Mouse (Mus musculus) heart, embryonic 14.5 days (tissue): Measurements from ENCODE around the gene Reg3b. TPM values are rescaled to one million over a fixed set of nuclear protein-coding genes. Genes with fewer than 3 reads are reported as not detected.
"Not testable (repeated sequence)": the region's sequence is repeated elsewhere in the genome, so short reads cannot be mapped to it uniquely, and the experiment has no call there.

Experiments
- ATAC-seq: fragments of 200-750 bp; cut with Nextera tagmentation; 2 replicates; pipeline ENCODE4 v1.8.0; 2017; ENCODE audit warnings: low read depth, moderate TSS enrichment; ENCODE audit not compliant: insufficient number of reproducible peaks, insufficient read depth, low FRiP score
- H3K27ac ChIP-seq, 2 experiments: fragments of 200-500 bp in 1 of 2; fragments of 300-500 bp in 1 of 2; sonication (generic) in 1 of 2; replicated peaks in 1 of 2; 2 replicates each; pipeline ENCODE4 v1.5.1; 2012 to 2014; ENCODE audit warnings: low read depth in 2 of 2, low read length in 2 of 2, control low read depth in 1 of 2, mild to moderate bottlenecking in 1 of 2, mixed read lengths in 1 of 2; ENCODE audit not compliant: control insufficient read depth in 1 of 2, insufficient read depth in 1 of 2
- H3K27me3 ChIP-seq: fragments of 300-500 bp; sonication (generic); 2 replicates; pipeline ENCODE4 v1.6.1; 2014; ENCODE audit warnings: mild to moderate bottlenecking, low read length, control low read depth; ENCODE audit not compliant: control insufficient read depth, insufficient read depth
- H3K36me3 ChIP-seq: fragments of 300-500 bp; sonication (generic); 2 replicates; pipeline ENCODE4 v1.6.1; 2014; ENCODE audit warnings: mild to moderate bottlenecking, control low read depth, low read length, mixed read lengths; ENCODE audit not compliant: control insufficient read depth, insufficient read depth
- H3K4me1 ChIP-seq, 2 experiments: fragments of 200-500 bp in 1 of 2; fragments of 300-500 bp in 1 of 2; sonication (generic) in 1 of 2; 2 replicates each; pipeline ENCODE4 v1.6.1; 2012 to 2014; ENCODE audit warnings: low read length in 2 of 2, control low read depth in 1 of 2, mixed read lengths in 1 of 2; ENCODE audit not compliant: control insufficient read depth in 2 of 2, insufficient read depth in 2 of 2
- H3K4me2 ChIP-seq: fragments of 300-500 bp; sonication (generic); 2 replicates; pipeline ENCODE4 v1.6.1; 2014; ENCODE audit warnings: mild to moderate bottlenecking, low read length
- H3K4me3 ChIP-seq, 2 experiments: fragments of 200-500 bp in 1 of 2; fragments of 300-500 bp in 1 of 2; sonication (generic) in 1 of 2; 2 replicates each; pipeline ENCODE4 v1.5.1; 2012 to 2014; ENCODE audit warnings: low read length in 2 of 2, mild to moderate bottlenecking in 2 of 2, control low read depth in 1 of 2, low read depth in 1 of 2, moderate library complexity in 1 of 2; ENCODE audit not compliant: control insufficient read depth in 1 of 2, insufficient read depth in 1 of 2
- H3K9ac ChIP-seq: fragments of 300-500 bp; sonication (generic); 2 replicates; pipeline ENCODE4 v1.6.1; 2014; ENCODE audit warnings: mild to moderate bottlenecking, low read length
- H3K9me3 ChIP-seq: fragments of 300-500 bp; sonication (generic); 2 replicates; pipeline ENCODE4 v1.6.1; 2016; ENCODE audit warnings: low read length, control low read depth; ENCODE audit not compliant: control insufficient read depth
- WGBS: fragments of 180-500 bp; shearing (Covaris S2); extraction: QIAGEN DNeasy Blood & Tissue Kit; methylation state at CpG from one replicate; pipeline ENCODE4 v1.1.7; 2014; 5-methylcytosine and 5-hydroxymethylcytosine counted together
- polyA plus RNA-seq: library from polyadenylated mRNA; unstranded; fragments of >200 nt; fragmentation: Nextera tagmentation; extraction: Ambion mirVana; gene quantifications from 2 replicates; pipeline ENCODE4 v1.2.1, GENCODE M21; 2014

Reg3b gene
- polyA plus RNA-seq, 1 experiment from 2014 or later: not detected

DNA sequence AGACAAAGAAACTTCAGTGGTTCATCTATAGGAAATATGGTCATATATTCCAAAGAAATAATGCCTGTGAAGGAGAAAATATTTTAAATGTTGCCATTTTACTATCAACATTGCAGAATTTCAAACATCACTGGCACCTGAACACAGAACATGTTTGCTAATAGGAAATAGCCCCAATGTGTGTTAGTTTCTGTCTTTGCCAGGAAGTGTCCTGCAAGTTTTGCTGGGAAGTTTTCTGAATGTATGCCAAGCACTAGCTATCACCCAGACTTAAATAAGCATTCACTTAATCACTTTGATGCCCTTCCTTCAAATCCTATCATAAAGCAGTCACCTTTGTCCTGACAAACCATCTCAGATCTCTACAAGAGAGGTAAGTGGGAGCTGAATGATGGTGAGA, 10.0 kb downstream of the Reg3b start, which contains the start of gene Reg3a:
Gene Reg3a, plus strand, starts transcription at position 301 of the 400 bp plus-strand sequence.
- no peak within 1 kb of the TSS for H3K9ac ChIP-seq

DNA sequence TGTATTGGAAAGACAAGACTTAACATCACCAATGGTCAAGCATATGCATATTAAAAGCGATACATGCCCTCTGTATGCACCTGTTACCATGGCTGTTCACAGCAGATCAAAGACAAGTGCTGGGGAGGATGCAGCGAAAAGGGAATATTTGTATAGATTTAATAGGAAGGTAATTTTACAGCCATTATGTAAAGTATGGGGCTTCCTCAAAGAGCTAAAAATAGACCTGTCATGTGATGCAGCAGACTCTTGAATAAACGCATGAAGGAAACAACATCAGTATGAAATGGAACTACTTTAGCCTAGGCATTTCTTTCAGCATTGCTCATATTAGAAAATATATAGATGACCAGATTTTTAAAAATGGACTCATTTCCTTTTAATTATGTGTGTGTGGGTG, 15.2 kb downstream of the Reg3b start:
- no peaks in the 10 kb centered on the region for H3K36me3 ChIP-seq
- 78% methylated on average over 3 of the region's 3 CpGs for WGBS
- ATAC-seq: no peak

More for the DNA sequence above, 10.0 kb downstream of the Reg3b start, which contains the start of gene Reg3a:
- Histone ChIP-seq H3K4me3 (no peak within 1 kb of the TSS), H3K27me3 (no peaks in the 10 kb centered on the region), H3K9me3 (no peaks in the 10 kb centered on the region), H3K36me3 (no peaks in the 10 kb centered on the region), H3K4me1 (no peaks in the 10 kb centered on the region), H3K4me2 (no peak within 1 kb of the TSS), H3K27ac (no peak within 1 kb of the TSS)
- ATAC-seq: no peak

DNA sequence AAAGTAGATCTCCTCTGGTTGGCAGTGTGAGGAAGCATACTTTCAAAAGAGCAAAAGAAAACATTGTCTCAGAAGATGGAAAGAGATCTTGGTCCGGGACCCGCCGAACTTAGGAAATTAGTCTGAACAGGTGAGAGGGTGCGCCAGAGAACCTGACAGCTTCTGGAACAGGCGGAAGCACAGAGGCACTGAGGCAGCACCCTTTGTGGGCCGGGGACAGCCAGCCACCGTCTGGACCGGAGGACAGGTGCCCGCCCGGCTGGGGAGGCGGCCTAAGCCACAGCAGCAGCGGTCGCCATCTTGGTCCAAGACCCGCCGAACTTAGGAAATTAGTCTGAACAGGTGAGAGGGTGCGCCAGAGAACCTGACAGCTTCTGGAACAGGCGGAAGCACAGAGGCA, 24.9 kb downstream of the Reg3b start, which contains the start of gene Reg2:
Gene Reg2, plus strand, starts transcription at position 301 of the 400 bp plus-strand sequence.
- H3K36me3 ChIP-seq, H3K9ac ChIP-seq, H3K4me1 ChIP-seq, H3K4me3 ChIP-seq, H3K9me3 ChIP-seq, ATAC-seq, H3K27me3 ChIP-seq, H3K27ac ChIP-seq, H3K4me2 ChIP-seq: not testable (repeated sequence)
- whole genome bisulfite sequencing: 94% methylated on average over 3 of the region's 17 CpGs

More for the DNA sequence above, 15.2 kb downstream of the Reg3b start:
- H3K9me3 ChIP-seq: no peaks in the 10 kb centered on the region
- no peaks in the 10 kb centered on the region for H3K4me1 ChIP-seq
- no peak overlapping the region for H3K27ac ChIP-seq
- H3K9ac ChIP-seq: no peak overlapping the region
- no peaks in the 10 kb centered on the region for H3K27me3 ChIP-seq
- H3K4me3 ChIP-seq: no peak overlapping the region
- H3K4me2 ChIP-seq: no peak overlapping the region

DNA sequence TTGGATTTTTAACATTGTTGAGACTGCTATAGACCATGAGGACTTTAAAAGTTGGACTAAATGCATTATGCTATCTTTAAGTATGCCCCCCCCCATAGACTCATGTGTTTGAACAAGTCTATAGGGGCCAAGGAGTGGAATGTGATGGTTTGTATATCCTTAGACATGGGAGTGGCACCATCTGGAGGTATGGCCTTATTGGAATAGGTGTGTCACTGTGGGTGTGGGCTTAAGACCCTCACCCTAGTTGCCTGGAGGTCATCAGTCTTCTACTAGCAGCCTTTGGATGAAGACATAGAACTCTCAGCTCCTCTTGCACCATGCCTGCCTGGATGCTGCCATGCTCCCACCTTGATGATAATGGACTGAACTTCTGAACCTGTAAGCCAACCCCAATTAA, 52.0 kb downstream of the Reg3b start, which contains the start of gene Reg1:
Gene Reg1, plus strand, starts transcription at position 301 of the 400 bp plus-strand sequence.
- H3K9ac ChIP-seq, H3K36me3 ChIP-seq, H3K27ac ChIP-seq, ATAC-seq, H3K4me1 ChIP-seq, H3K9me3 ChIP-seq, H3K4me2 ChIP-seq, H3K27me3 ChIP-seq, H3K4me3 ChIP-seq: not testable (repeated sequence)

Other genes with a start within 250 kb of the Reg3b start
- not detected in 2 replicates for gene Reg3d, start 8.2 kb downstream of the Reg3b start, polyA plus RNA-seq
- gene Reg3a, start 10.1 kb downstream of the Reg3b start, polyA plus RNA-seq: not detected in 2 replicates
- gene Reg2, start 25.0 kb downstream of the Reg3b start, polyA plus RNA-seq: not detected in 2 replicates
- not detected in 2 replicates for gene Reg1, start 52.1 kb downstream of the Reg3b start, polyA plus RNA-seq
- gene Reg3g, start 98.2 kb downstream of the Reg3b start, polyA plus RNA-seq: not detected in 2 replicates